27 mouse cellular contexts compared by ENCODE assay signal in genomic region chr13:64361020-64361419, GRCm38 (mm10). TPM values are rescaled to one million over a fixed set of nuclear protein-coding genes. Genes with fewer than 3 reads are reported as not detected.
DNase-seq lines count a peak whose midpoint lies in the region; ATAC-seq and TF ChIP-seq lines count a peak whose summit lies in the region.
"Had no signal": no experiment of that assay in that cellular context is flagged by ENCODE, and none has a peak within 500 bp of the region (broad histone marks: within the 10 kb centered on the region; RNA-seq: fewer than 3 reads in every experiment).

No protein-coding gene starts in this region.

- no peaks in the 10 kb centered on the region for H3K9me3 ChIP-seq in heart, embryonic 10.5 days
- H3K9me3 ChIP-seq in kidney, postnatal 0 days (replicated peaks; ENCODE audit: low read length): no peaks in the 10 kb centered on the region
- H3K9me3 ChIP-seq in liver, postnatal 0 days (ENCODE audit: low read length): no peaks in the 10 kb centered on the region
- no peaks in the 10 kb centered on the region for H3K9me3 ChIP-seq in liver, embryonic 11.5 days (ENCODE audit: control insufficient read depth, low read length)
- H3K9me3 ChIP-seq: embryonic facial prominence, embryonic 13.5 days; embryonic facial prominence, embryonic 15.5 days; forebrain, embryonic 10.5 days; forebrain, embryonic 12.5 days; G1E had no signal

- WGBS in heart, embryonic 10.5 days: 85% methylated on average over 3 of the region's 3 CpGs
- WGBS in kidney, postnatal 0 days: 91% methylated on average over 3 of the region's 3 CpGs
- WGBS in kidney, adult 2 months: 75% methylated on average over 3 of the region's 3 CpGs
- WGBS in liver, postnatal 0 days (ENCODE audit: insufficient replicate concordance): 83% methylated on average over 3 of the region's 3 CpGs
- 85% methylated on average over 3 of the region's 3 CpGs for WGBS in liver, embryonic 11.5 days

- no peak overlapping the region for H3K9ac ChIP-seq in kidney, postnatal 0 days (ENCODE audit: low read depth, low read length)
- H3K9ac ChIP-seq in liver, postnatal 0 days (replicated peaks): no peak overlapping the region
- H3K9ac ChIP-seq in liver, embryonic 11.5 days (ENCODE audit: low read depth, low read length): no peak overlapping the region
- H3K9ac ChIP-seq: embryonic facial prominence, embryonic 13.5 days; embryonic facial prominence, embryonic 15.5 days; forebrain, embryonic 12.5 days had no signal

- no peaks in the 10 kb centered on the region for H3K27me3 ChIP-seq in heart, embryonic 10.5 days (ENCODE audit: insufficient read depth, poor library complexity, severe bottlenecking)
- H3K27me3 ChIP-seq in kidney, postnatal 0 days (ENCODE audit: insufficient read depth, low read length): no peaks in the 10 kb centered on the region
- H3K27me3 ChIP-seq in kidney, adult 2 months (replicated peaks; ENCODE audit: control insufficient read depth, insufficient read depth, low read length): no peaks in the 10 kb centered on the region
- H3K27me3 ChIP-seq in liver, postnatal 0 days (ENCODE audit: insufficient read depth, low read length): no peaks in the 10 kb centered on the region
- H3K27me3 ChIP-seq in liver, embryonic 11.5 days (replicated peaks; ENCODE audit: control insufficient read depth, insufficient read depth, low read length): no peaks in the 10 kb centered on the region
- H3K27me3 ChIP-seq: CH12.LX; embryonic facial prominence, embryonic 13.5 days; embryonic facial prominence, embryonic 15.5 days; forebrain, embryonic 12.5 days had no signal

- TF ChIP-seq CTCF in kidney, postnatal 0 days (IDR thresholded peaks at IDR 0.05; ENCODE audit: low read depth): no peak
- no peak for TF ChIP-seq CTCF in kidney, adult 2 months (conservative IDR thresholded peaks at IDR 0.05; ENCODE audit: insufficient read depth, insufficient read length, low read depth, low read length)
- no peak for TF ChIP-seq CTCF in liver, postnatal 0 days (IDR thresholded peaks at IDR 0.05; ENCODE audit: low read depth)

- TF ChIP-seq POLR2A in kidney, adult 2 months (IDR thresholded peaks at IDR 0.05; ENCODE audit: low read depth, low read length): no peak

- ATAC-seq in kidney, postnatal 0 days (replicated peaks; ENCODE audit: low FRiP score, low read depth): 0 out of 2 replicates have a peak, but pooled peaks have one; percentile 30
- peak; percentile 68 for ATAC-seq in liver, postnatal 0 days
- no peak for ATAC-seq in liver, embryonic 11.5 days (replicated peaks; ENCODE audit: low FRiP score)
- ATAC-seq: CD4-positive, CD25-positive, alpha-beta regulatory T cell, adult 4 months; forebrain, embryonic 14.5 days; forebrain, embryonic 16.5 days had no signal

- no peak overlapping the region for H3K4me2 ChIP-seq in kidney, postnatal 0 days (ENCODE audit: low read length)
- no peak overlapping the region for H3K4me2 ChIP-seq in liver, postnatal 0 days (ENCODE audit: low read depth, low read length)
- H3K4me2 ChIP-seq in liver, embryonic 11.5 days: no peak overlapping the region
- H3K4me2 ChIP-seq: embryonic facial prominence, embryonic 13.5 days; embryonic facial prominence, embryonic 15.5 days; forebrain, embryonic 12.5 days had no signal

- H3K36me3 ChIP-seq in heart, embryonic 10.5 days: peaks cover 37% of the 10 kb centered on the region
- peaks cover 32% of the 10 kb centered on the region for H3K36me3 ChIP-seq in kidney, postnatal 0 days (ENCODE audit: insufficient read depth, low read length)
- H3K36me3 ChIP-seq in kidney, adult 2 months (ENCODE audit: control insufficient read depth, insufficient read depth, low read length): peaks cover 10% of the 10 kb centered on the region
- H3K36me3 ChIP-seq in liver, postnatal 0 days (replicated peaks; ENCODE audit: insufficient read depth, low read length): peaks cover 14% of the 10 kb centered on the region; the same call in 1 of the 2 replicates
- peaks cover 2% of the 10 kb centered on the region; the same call in 1 of the 2 replicates for H3K36me3 ChIP-seq in liver, embryonic 11.5 days (ENCODE audit: control insufficient read depth, insufficient read depth, low read length)

- no peak overlapping the region for H3K27ac ChIP-seq in heart, embryonic 10.5 days
- no peak overlapping the region for H3K27ac ChIP-seq in kidney, postnatal 0 days
- H3K27ac ChIP-seq in kidney, adult 2 months (ENCODE audit: insufficient read depth, low read depth, low read length): no peak overlapping the region
- peak overlapping the region; percentile 23; the same call in 1 of the 2 replicates for H3K27ac ChIP-seq in liver, postnatal 0 days (ENCODE audit: low read depth)
- H3K27ac ChIP-seq in liver, embryonic 11.5 days (ENCODE audit: low read depth, low read length): no peak overlapping the region
- H3K27ac ChIP-seq: embryonic facial prominence, embryonic 13.5 days; embryonic facial prominence, embryonic 15.5 days; forebrain, embryonic 10.5 days; forebrain, embryonic 12.5 days had no signal

- no peaks in the 10 kb centered on the region for H3K4me1 ChIP-seq in heart, embryonic 10.5 days
- H3K4me1 ChIP-seq in kidney, postnatal 0 days (replicated peaks; ENCODE audit: insufficient read depth, low read length): no peaks in the 10 kb centered on the region
- H3K4me1 ChIP-seq in kidney, adult 2 months (ENCODE audit: control insufficient read depth, insufficient read depth, low read length): no peaks in the 10 kb centered on the region
- no peaks in the 10 kb centered on the region for H3K4me1 ChIP-seq in liver, postnatal 0 days (ENCODE audit: insufficient read depth)
- no peaks in the 10 kb centered on the region for H3K4me1 ChIP-seq in liver, embryonic 11.5 days (replicated peaks; ENCODE audit: control insufficient read depth, insufficient read depth, low read length)
- H3K4me1 ChIP-seq: embryonic facial prominence, embryonic 13.5 days; embryonic facial prominence, embryonic 15.5 days; forebrain, embryonic 10.5 days; forebrain, embryonic 12.5 days had no signal

- peak; percentile 9 for DNase-seq in heart, embryonic 10.5 days (ENCODE audit: low spot score)
- DNase-seq in heart, postnatal 4 days: no peak
- no peak for DNase-seq in kidney, postnatal 0 days (ENCODE audit: low spot score)
- DNase-seq in kidney, adult 2 months: no peak
- DNase-seq in liver, postnatal 0 days: peak; percentile 39
- DNase-seq in liver, embryonic 11.5 days (ENCODE audit: low spot score): no peak
- DNase-seq: adrenal gland, adult 2 months; adrenal gland, postnatal 10 days; adrenal gland, postnatal 25 days; B cell, adult 2 months; cerebellum, adult 11 months; cerebellum, adult 18-20 months; cerebellum, adult 8-10 months; cerebellum, adult 9-11 months; cerebellum, postnatal 14 days; cerebellum, postnatal 36 days; embryo, embryonic 11 days had no signal

- H3K4me3 ChIP-seq in heart, embryonic 10.5 days: no peak overlapping the region
- no peak overlapping the region for H3K4me3 ChIP-seq in kidney, postnatal 0 days (replicated peaks; ENCODE audit: low read depth, low read length)
- no peak overlapping the region for H3K4me3 ChIP-seq in kidney, adult 2 months (ENCODE audit: insufficient read depth, low read depth, low read length)
- no peak overlapping the region for H3K4me3 ChIP-seq in liver, postnatal 0 days (ENCODE audit: low read depth, low read length)
- no peak overlapping the region for H3K4me3 ChIP-seq in liver, embryonic 11.5 days (ENCODE audit: low read depth, low read length)
- H3K4me3 ChIP-seq: embryonic facial prominence, embryonic 13.5 days; embryonic facial prominence, embryonic 15.5 days; erythroblast, embryonic 14.5 days; forebrain, embryonic 10.5 days; forebrain, embryonic 12.5 days had no signal

- peak; percentile 29; the same call in 1 of the 2 replicates for TF ChIP-seq EP300 in liver, postnatal 0 days (IDR thresholded peaks at IDR 0.05; ENCODE audit: low read depth)

RNA-seq across cellular contexts. Expression of gene Ctsl, which starts 9.7 kb away (rescaled TPM):
- polyA plus RNA-seq in heart, embryonic 10.5 days (2016; fragmentation: Nextera tagmentation; extraction: Ambion mirVana): 240 and 241 TPM in 2 replicates
- total RNA-seq in heart, postnatal 4 days (2021): 100 to 1,000 TPM; 206 to 217 TPM
- 482 and 514 TPM in 2 replicates for polyA plus RNA-seq in kidney, postnatal 0 days (2015; fragmentation: Nextera tagmentation; extraction: Ambion mirVana)
- polyA plus RNA-seq in kidney, adult 2 months (2012; rRNA removed): 344 and 370 TPM in 2 replicates
- 1,130 and 1,294 TPM in 2 replicates for polyA plus RNA-seq in liver, postnatal 0 days (2015; fragmentation: Nextera tagmentation; extraction: Ambion mirVana)
- 160 and 164 TPM in 2 replicates for polyA plus RNA-seq in liver, embryonic 11.5 days (2014; fragmentation: Nextera tagmentation; extraction: Ambion mirVana)

RNA-seq across cellular contexts. Expression of gene Aaed1, which starts 48.5 kb away (rescaled TPM):
- polyA plus RNA-seq in heart, embryonic 10.5 days (2016; fragmentation: Nextera tagmentation; extraction: Ambion mirVana): 58.6 and 60.3 TPM in 2 replicates
- 10 to 100 TPM; 54.7 to 57.2 TPM for total RNA-seq in heart, postnatal 4 days (2021)
- polyA plus RNA-seq in kidney, postnatal 0 days (2015; fragmentation: Nextera tagmentation; extraction: Ambion mirVana): 53.9 and 56.2 TPM in 2 replicates
- 22.6 and 25.5 TPM in 2 replicates for polyA plus RNA-seq in kidney, adult 2 months (2012; rRNA removed)
- polyA plus RNA-seq in liver, postnatal 0 days (2015; fragmentation: Nextera tagmentation; extraction: Ambion mirVana): 37.8 and 39.3 TPM in 2 replicates
- 43.0 and 45.5 TPM in 2 replicates for polyA plus RNA-seq in liver, embryonic 11.5 days (2014; fragmentation: Nextera tagmentation; extraction: Ambion mirVana)

Comparison
In these comparisons a context has a peak if more than half of its experiments do, and no peak if none do; other contexts are left out.
1. DNase-seq: peak in heart, embryonic 10.5 days (single experiment) and liver, postnatal 0 days (single experiment); none in heart, postnatal 4 days (single experiment), kidney, postnatal 0 days (single experiment), kidney, adult 2 months (single experiment) and liver, embryonic 11.5 days (single experiment).